Mouse (Mus musculus) neutrophil, adult 5-6 weeks (primary cell): Measurements from ENCODE around the gene Vmn2r85. TPM values are rescaled to one million over a fixed set of nuclear protein-coding genes. Genes with fewer than 3 reads are reported as not detected.
"Not testable (repeated sequence)": the region's sequence is repeated elsewhere in the genome, so short reads cannot be mapped to it uniquely, and the experiment has no call there.

Source experiments
- ATAC-seq: fragments of 151-379, 151-347 bp; 2 replicates; pipeline ENCODE4 v1.8.0; 2017; ENCODE audit warnings: mild to moderate bottlenecking, moderate TSS enrichment; ENCODE audit not compliant: insufficient number of reproducible peaks, poor library complexity, low FRiP score, severe bottlenecking; ENCODE audit errors: extremely low read depth
- total RNA-seq: library from RNA; stranded (forward); fragments of 200-1000 nt; gene quantifications from 2 replicates; pipeline ENCODE4 v1.2.3, GENCODE M21; 2017

Vmn2r85 gene
- total RNA-seq, result not detected in 2 replicates

DNA sequence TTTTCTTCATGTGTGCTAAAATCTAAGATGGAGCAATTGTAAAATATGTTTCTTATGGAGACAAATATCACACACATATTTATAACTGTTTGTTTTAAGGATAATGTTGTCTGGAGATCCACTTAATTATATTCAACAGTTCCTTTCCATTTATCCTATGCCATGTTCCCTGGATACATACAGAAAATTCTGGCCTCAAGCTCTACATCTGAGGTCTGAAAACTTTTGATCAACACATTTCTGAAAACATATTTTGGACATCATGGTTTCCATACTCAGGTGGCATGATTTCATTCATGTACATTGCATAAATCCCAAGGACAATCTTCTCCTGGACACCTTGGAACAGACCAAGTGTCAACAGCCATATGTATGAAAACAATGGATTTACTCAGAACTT is at the start of gene Vmn2r85:
Gene Vmn2r85 (minus strand): TSS at position 101 of the 400 bp plus-strand sequence.
- not testable (repeated sequence) for ATAC-seq

DNA sequence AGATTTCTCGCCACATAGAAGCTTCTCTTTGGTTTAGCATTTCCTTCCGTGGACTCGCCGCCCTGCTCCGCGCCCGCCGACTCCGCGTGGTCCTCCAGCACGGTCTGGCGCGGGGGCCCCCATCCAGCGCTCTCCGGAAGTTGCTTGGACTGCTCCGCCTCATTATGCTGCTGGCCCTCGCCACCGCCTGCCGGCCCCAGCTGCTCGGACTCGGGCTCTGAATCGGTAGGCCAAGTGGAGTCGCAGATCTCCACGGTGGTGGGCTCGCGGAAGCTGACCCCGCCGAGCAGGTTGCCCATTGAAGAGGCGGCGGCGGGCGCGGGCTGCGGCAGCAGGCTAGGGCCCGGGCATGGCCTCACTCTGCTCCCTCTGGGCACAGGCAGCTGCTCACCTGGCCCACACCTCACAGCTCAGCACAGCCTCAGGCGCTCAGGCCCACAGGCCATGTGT is 40.8 kb upstream of the Vmn2r85 start:
- no peak for ATAC-seq

DNA sequence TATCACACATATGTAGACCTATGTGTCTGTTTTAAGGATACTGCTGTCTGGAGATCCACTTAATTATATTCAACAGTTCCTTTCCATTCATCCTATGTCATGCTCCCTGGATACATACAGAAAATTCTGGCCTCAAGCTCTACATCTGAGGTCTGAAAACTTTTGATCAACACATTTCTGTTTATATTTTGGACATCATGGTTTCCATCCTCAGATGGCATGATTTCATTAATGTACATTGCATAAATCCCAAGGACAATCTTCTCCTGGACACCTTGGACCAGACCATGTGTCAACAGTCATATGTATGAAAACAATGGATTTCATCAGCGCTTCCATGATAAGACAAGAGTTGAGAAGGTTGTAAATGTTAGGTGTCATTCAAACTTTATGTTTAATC is 26.4 kb upstream of the Vmn2r85 start, which contains the start of gene Vmn2r86:
Gene Vmn2r86 (minus strand): TSS at position 101 of the 400 bp plus-strand sequence.
- ATAC-seq, result not testable (repeated sequence)

DNA sequence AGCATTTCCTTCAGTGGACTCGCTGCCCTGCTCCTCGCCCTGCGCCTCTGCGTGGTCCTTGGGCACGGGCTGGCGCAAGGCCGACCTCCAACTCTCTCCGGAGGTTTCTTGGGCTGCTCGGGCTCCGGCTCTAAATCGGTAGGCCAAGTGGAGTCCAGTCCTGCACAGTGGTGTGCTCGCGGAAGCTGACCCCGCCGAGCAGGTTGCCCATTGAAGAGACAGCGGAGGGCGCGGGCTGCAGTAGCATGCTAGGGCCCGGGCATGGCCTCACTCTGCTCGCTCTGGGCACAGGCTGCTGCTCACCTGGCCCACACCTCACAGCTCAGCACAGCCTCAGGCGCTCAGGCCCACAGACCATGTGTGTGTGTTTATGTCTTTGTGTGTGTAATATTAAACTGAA is 15.3 kb upstream of the Vmn2r85 start:
- no peak for ATAC-seq

DNA sequence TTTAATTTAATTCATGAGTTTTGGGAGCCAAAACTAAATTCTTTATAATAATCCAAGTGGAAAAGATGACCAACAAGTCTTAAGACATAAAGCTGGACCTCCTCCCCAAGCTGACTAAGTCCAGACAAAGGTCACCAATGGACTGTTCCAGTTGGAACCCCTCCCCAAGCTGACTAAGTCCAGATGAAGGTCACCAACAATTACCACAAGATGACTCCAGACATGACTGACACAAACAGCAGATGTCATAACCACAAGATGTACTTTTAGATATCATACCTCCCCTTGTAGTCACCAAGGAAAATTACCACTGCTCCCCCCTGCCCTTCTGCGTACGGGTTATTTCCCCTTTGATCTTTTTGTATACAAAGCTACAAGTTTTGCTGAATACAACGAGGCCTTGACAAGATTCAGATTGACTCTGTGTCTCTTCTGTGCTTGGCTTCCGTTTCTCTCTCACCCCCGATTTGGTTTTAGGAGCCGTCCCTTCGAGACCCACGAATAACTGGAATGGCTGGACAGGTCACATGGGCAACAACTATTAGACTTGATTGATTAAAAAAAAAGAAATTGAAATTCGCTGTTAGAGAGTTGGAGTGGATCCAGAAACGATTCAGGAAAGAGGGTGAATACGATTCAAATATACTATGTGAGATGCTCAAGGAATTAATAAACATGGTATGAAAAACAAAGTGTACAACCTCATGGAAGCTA is 4.8 kb upstream of the Vmn2r85 start:
- ATAC-seq, result not testable (repeated sequence)

DNA sequence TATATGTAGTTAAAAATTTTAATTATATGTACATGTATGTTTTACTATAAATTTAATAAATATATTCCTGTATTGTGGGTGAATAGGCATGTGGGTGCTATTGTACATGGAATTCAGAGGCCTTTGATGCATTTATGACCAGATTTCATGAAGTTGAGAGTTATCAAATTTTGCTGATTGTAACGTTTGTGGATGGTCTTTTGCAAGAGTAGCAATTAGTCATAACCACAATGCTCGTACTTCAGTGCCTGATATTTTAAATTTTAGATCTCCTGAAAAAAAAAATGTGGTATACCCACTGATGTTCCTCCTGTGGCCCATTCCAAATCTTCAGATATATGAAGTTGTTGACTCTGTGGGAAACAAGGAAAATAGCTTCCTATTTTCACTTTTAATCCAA is 7.1 kb downstream of the Vmn2r85 start:
- not testable (repeated sequence) for ATAC-seq

DNA sequence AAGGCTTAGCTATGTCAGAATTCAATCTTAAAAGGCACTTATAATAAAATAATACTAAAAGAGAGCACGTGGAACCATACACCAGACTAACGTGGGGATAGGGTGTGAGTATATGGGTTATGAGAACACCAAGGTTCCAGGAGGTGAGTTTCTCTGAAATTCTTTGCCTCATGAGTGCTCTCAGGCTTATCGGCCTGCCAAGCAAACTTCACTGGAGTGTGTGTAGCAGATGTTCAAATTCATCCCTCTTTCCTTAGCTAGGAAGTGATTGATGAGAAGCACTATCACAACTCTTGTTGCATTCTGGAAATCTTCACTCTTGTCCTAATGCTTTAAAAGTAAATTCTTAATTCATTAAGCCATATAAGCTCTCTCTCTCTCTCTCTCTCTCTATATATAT is 9.1 kb downstream of the Vmn2r85 start:
- ATAC-seq, result no peak

DNA sequence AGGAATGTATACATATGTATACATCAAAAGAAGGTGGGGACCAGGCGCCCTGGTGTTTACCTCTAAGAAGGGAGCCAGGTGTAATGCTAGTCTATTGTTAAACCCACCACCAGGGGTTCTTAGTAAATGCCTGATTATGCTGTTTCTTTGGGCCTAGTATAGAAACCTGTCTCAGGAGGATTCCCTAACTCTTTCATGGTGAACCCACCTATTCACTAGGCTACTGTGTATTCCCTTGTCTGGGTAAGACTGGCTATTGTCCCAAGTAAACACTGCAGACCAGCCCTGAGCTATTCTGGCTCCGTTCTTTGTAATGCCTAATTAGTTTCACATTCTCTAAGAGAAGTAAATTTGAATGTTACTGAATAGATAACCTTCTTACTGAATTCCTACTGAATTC is 9.5 kb downstream of the Vmn2r85 start:
- ATAC-seq, result not testable (repeated sequence)

DNA sequence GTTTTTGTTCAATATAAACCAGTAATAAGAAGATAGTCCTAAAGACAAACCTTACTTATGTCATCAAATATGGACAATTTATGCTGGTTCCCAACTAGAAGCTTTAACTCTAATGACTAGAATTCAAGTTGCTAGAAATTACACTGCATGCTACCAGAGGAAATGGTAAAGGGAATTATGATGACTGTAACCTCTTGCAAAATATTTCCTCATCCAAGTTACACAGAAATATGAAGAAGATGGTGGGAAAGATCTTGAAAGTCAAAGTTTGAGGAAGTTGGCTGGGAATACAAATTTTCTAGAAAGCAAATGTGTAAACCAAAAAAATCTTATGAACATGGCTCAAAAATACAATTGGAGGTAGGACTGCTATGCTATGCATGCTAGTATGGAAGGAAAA is 13.2 kb downstream of the Vmn2r85 start:
- not testable (repeated sequence) for ATAC-seq

DNA sequence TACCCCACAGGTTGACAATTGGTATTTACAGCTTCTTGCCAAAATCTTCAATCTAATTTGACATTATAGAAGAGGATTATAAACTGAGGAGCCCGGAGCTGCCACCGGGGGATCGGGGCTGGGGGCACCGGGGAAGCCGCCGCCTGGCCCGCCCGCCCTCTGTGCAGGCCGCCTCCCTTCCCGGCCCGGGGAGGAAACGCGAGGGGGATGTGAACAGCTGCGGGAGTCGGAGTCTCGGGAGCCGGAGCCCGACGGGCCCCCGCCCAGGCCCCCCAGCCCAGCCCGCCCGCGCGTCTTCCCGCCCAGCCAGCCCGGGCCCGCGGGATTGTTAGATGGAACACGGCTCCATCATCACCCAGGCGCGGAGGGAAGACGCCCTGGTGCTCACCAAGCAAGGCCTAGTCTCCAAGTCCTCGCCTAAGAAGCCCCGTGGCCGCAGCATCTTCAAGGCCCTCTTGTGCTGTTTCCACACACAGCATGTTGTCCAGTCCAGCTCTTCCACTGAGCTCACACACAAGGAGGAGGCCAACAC is 17.3 kb downstream of the Vmn2r85 start:
- ATAC-seq, result 0 out of 2 replicates have a peak, but pooled peaks have one; percentile 26

DNA sequence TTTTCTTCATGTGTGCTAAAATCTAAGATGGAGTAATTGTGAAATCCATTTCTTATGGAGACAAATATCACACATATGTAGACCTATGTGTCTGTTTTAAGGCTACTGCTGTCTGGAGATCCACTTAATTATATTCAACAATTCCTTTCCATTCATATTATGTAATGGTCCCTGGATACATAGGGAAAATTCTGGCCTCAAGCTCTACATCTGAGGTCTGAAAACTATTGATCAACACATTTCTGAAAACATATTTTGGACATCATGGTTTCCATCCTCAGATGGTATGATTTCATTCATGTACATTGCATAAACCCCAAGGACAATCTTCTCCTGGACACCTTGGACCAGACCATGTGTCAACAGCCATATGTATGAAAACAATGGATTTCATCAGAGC is 35.3 kb downstream of the Vmn2r85 start, which contains the start of gene Vmn2r84:
Gene Vmn2r84 (minus strand): TSS at position 101 of the 400 bp plus-strand sequence.
- no peak for ATAC-seq

DNA sequence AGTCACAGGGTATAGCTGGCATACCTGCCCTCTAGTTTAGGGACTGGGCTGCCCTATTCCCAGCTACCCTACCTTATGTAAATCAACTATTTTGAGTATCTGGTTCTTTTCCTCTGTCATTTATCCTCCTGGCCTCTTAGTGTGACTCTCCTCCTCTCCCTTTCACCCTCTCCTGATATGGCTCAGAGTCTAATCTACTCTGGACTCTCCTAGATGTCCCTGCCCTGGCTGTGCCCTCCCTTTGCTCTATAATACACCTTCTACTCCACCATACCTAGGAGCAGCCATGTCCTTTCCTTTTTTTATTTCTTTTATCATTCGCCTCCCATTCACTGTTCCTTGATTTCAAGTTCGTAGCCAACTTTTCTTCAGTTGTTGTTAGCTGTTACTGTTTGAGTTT is 54.4 kb downstream of the Vmn2r85 start:
- ATAC-seq, result no peak

DNA sequence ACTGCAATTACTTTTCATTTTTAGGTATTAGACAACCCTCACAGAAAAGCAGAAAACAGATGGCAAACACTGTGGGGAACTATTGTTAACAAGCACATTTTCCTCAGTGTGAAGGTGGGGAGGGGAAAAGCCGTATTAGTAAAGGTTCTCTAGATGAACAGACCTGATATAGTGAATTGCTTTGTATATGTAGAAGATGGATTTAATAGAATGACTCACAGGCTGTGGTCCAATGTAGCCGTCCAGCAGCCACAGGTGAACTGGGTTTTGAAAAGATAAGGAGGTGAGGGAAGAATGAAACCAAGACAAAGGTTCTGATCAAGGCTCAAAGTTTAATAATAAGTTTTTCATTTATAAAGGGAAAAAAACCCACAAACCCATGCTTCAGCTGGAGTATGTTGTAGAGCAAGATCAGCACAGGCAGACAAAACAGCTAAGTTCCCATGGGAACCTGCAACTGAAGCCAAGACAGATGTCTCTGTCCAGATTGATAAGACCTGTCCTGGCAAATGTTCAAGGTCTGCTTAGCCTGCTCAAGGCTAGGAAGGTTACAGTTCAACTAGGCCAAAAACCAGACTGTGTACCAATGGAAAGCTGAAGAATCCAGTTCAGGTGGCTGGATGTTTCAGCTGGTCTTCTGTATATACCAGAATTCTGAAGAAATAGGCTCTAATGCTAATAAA is 56.9 kb downstream of the Vmn2r85 start:
- no peak for ATAC-seq

DNA sequence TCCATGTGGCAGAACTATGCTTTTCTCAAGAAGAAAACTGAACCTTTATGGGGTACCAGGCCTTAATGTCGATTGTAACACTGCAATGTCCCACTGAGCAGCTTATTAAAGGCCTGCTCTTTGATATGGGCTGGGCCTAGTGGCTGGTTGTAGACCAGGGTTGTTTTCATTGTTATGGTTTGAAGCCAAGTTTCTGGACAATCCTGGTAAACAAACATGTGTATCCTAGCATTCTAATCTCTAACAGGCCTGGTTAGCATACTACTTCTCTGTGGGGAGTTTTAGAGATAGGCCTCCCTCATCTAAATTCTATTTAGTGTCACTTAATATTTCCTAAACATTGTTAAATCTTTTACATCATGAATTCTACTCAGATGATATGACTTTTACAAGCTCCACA is 57.9 kb downstream of the Vmn2r85 start:
- ATAC-seq, result no peak

DNA sequence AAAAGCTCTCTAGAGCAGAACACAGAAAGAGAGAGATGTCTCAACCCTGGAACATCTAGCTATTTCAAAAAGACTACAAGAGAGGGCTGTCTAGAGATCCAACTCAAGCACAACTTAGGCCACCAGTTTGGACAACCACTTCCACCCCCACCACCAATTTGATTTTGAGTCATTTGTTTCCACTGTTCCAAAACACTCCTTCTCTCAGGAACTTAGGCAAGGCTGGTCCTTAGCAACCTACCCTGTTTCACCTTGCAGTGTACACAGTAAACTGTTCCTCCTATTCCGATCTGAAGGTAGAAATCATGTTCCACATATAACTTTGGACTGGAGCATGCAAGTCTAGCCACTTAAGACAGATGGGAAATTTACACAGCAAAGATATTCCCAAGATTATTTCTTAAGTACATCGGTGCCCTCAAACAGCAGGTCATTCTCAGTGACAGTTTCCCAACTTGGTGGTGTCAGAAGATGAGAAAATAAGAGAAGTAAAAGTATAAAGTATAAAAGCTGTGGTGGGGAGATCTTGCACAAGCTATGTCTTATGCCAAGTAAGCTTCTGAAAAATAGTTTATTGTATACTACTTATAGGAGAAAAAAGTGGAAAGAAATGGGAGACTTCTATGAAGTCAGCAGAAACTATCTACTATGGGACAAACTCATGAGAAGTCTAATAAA is 59.4 kb downstream of the Vmn2r85 start:
- no peak for ATAC-seq

DNA sequence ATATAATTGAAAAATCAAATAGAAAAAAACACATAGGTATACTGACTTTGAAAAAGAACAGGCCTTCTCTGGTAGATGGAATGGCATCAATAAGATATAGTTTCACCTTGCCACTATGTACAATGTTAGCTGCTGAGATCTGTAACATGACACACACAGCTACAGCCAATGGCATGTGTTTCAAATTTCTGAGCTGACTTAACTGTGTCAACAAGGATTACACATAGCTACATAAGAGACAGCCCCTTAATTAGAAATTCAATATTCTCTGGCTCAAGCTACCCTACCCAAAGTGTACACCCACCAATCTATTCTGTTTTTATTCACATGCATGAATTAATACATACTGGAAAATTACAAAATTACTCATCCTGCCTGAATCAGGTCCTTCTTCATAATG is 61.1 kb downstream of the Vmn2r85 start:
- ATAC-seq, result no peak

DNA sequence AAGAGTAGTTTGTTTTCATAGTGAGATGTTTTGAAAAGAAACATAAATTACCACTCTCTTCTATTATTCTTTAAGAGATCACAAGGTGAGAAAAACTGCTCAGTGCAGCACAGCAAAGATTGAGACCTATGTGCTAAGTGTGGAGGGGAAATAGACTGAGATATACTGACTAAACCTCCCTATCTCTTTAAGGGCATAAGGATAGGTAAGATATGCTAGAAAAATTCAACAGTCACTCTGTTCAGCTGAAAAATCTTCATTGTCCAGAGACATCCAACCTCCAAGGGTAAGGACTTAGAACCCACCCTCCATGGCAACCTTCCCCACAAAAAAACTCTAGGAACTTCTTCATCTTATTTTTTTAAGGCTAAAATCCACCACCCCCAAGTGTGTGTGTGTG is 64.7 kb downstream of the Vmn2r85 start:
- no peak for ATAC-seq
